Mouse (Mus musculus): Measurements from ENCODE around the gene Mrps17. TPM values are rescaled to one million over a fixed set of nuclear protein-coding genes. Genes with fewer than 3 reads are reported as not detected.
"Not testable (repeated sequence)": the region's sequence is repeated elsewhere in the genome, so short reads cannot be mapped to it uniquely, and the experiment has no call there.

The Mrps17 gene
- total RNA-seq (2014; fragmentation: Nextera tagmentation), result 132 and 207 TPM in 2 replicates
- 94.5 and 125 TPM in 2 replicates for total RNA-seq (2017)

GRCm38 (mm10) chr5:129715326-129715861 is at the start of gene Mrps17:
TSS of gene Mrps17 (plus strand) at chr5:129715497.
- ATAC-seq (replicated peaks; ENCODE audit: poor library complexity, severe bottlenecking), result peak; percentile 99

GRCm38 (mm10) chr5:129666271-129666909 is 48.9 kb upstream of the Mrps17 start:
- no peak for ATAC-seq (replicated peaks; ENCODE audit: poor library complexity, severe bottlenecking)

- no peak for ATAC-seq (replicated peaks; ENCODE audit: poor library complexity, severe bottlenecking)
These were observed 47.4 kb upstream of the Mrps17 start for GRCm38 (mm10) chr5:129667851-129668250.

GRCm38 (mm10) chr5:129669453-129670035 is 45.8 kb upstream of the Mrps17 start:
- ATAC-seq (replicated peaks; ENCODE audit: poor library complexity, severe bottlenecking), result 0 out of 2 replicates have a peak, but pooled peaks have one; percentile 10

- peak; percentile 97 for ATAC-seq (replicated peaks; ENCODE audit: poor library complexity, severe bottlenecking)
These were observed 45.2 kb upstream of the Mrps17 start, which contains the start of gene Zfp11 for GRCm38 (mm10) chr5:129670036-129670458. TSS of gene Zfp11 (minus strand) at chr5:129670099.

- not testable (repeated sequence) for ATAC-seq (replicated peaks; ENCODE audit: poor library complexity, severe bottlenecking)
These were observed 30.2 kb upstream of the Mrps17 start for GRCm38 (mm10) chr5:129685141-129685540.

GRCm38 (mm10) chr5:129687621-129688020 is 27.7 kb upstream of the Mrps17 start:
- ATAC-seq (replicated peaks; ENCODE audit: poor library complexity, severe bottlenecking), result no peak

GRCm38 (mm10) chr5:129690528-129690927 is 24.8 kb upstream of the Mrps17 start:
- ATAC-seq (replicated peaks; ENCODE audit: poor library complexity, severe bottlenecking), result no peak

GRCm38 (mm10) chr5:129700506-129700905 is 14.8 kb upstream of the Mrps17 start:
- ATAC-seq (replicated peaks; ENCODE audit: poor library complexity, severe bottlenecking), result 0 out of 2 replicates have a peak, but pooled peaks have one; percentile 17

GRCm38 (mm10) chr5:129701706-129702105 is 13.6 kb upstream of the Mrps17 start:
- no peak for ATAC-seq (replicated peaks; ENCODE audit: poor library complexity, severe bottlenecking)

- ATAC-seq (replicated peaks; ENCODE audit: poor library complexity, severe bottlenecking), result peak; percentile 99
These were observed 11.9 kb upstream of the Mrps17 start for GRCm38 (mm10) chr5:129703368-129703767.

- no peak for ATAC-seq (replicated peaks; ENCODE audit: poor library complexity, severe bottlenecking)
These were observed 6.9 kb upstream of the Mrps17 start, which contains the start of gene Sept14 for GRCm38 (mm10) chr5:129708412-129708811. TSS of gene Sept14 (minus strand) at chr5:129708512.

GRCm38 (mm10) chr5:129717016-129717415 is 1.7 kb downstream of the Mrps17 start:
- ATAC-seq (replicated peaks; ENCODE audit: poor library complexity, severe bottlenecking), result no peak

- ATAC-seq (replicated peaks; ENCODE audit: poor library complexity, severe bottlenecking), result no peak
These were observed 4.9 kb downstream of the Mrps17 start for GRCm38 (mm10) chr5:129720176-129720575.

GRCm38 (mm10) chr5:129724268-129724667 is 9.0 kb downstream of the Mrps17 start:
- peak; percentile 15; the same call in 1 of the 2 replicates for ATAC-seq (replicated peaks; ENCODE audit: poor library complexity, severe bottlenecking)

- peak; percentile 89 for ATAC-seq (replicated peaks; ENCODE audit: poor library complexity, severe bottlenecking)
These were observed 9.8 kb downstream of the Mrps17 start, which contains the start of gene Nipsnap2 for GRCm38 (mm10) chr5:129724834-129725773. TSS of gene Nipsnap2 (plus strand) at chr5:129725063.

GRCm38 (mm10) chr5:129725774-129726392 is 10.6 kb downstream of the Mrps17 start:
- no peak for ATAC-seq (replicated peaks; ENCODE audit: poor library complexity, severe bottlenecking)

- no peak for ATAC-seq (replicated peaks; ENCODE audit: poor library complexity, severe bottlenecking)
These were observed 11.5 kb downstream of the Mrps17 start for GRCm38 (mm10) chr5:129726784-129727183.

GRCm38 (mm10) chr5:129729286-129729685 is 14.0 kb downstream of the Mrps17 start:
- 0 out of 2 replicates have a peak, but pooled peaks have one; percentile 3 for ATAC-seq (replicated peaks; ENCODE audit: poor library complexity, severe bottlenecking)

GRCm38 (mm10) chr5:129730344-129730743 is 15.0 kb downstream of the Mrps17 start:
- peak; percentile 52; the same call in 1 of the 2 replicates for ATAC-seq (replicated peaks; ENCODE audit: poor library complexity, severe bottlenecking)

Data from granulocyte monocyte progenitor cell, adult 5-6 weeks (primary cell).